Mouse (Mus musculus) kidney, adult 2 months (tissue): ENCODE measurements around the gene Ubqln4.

Source experiments
- CTCF ChIP-seq: fragments of 200-500 bp; conservative IDR thresholded peaks from 2 replicates; pipeline ENCODE4 v1.5.1; 2011; ENCODE audit warnings: low read depth, mild to moderate bottlenecking, control low read depth, low read length, moderate library complexity, mixed read lengths; ENCODE audit not compliant: insufficient read depth, insufficient read length
- POLR2A ChIP-seq: fragments of 200-500 bp; IDR thresholded peaks from one replicate; pipeline ENCODE4 v1.6.1; 2011; ENCODE audit warnings: low read depth, low read length, control low read depth

- TF ChIP-seq CTCF (no peak), POLR2A (no peak)
These were observed 37.5 kb downstream of the Ubqln4 start for GRCm38 (mm10) chr3:88591044-88591443.
